Comparison of ENCODE assay signal across 9 mouse cellular contexts in the genomic region with DNA sequence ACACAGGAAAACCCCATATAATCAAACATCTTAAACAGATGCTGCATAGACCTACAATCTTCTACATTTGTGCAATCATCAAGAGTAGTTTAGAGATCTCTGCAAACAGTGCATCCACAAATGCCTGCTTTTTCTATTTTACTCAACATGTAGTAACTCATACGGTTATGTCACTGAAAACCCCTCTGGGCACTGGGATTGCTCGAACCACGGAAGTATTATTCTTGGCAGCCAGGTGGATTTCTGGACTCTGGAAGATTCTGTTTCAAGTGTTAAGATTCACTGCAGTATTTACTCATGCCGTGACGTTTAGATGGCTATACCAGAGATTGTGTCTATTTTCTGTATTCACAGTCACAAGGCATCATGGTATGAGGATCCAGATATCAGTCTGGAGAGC.
DNase-seq lines count a peak whose midpoint lies in the region; ATAC-seq lines count a peak whose summit lies in the region.
"Had no signal": no experiment of that assay in that cellular context is flagged by ENCODE, and none has a peak within 500 bp of the region (broad histone marks: within the 10 kb centered on the region; RNA-seq: fewer than 3 reads in every experiment).

No protein-coding gene starts in this region.

- H3K36me3 ChIP-seq in heart, embryonic 12.5 days, result 0 out of 2 replicates have a peak, but pooled peaks cover 6% of the 10 kb centered on the region
- no peaks in the 10 kb centered on the region for H3K36me3 ChIP-seq in hindbrain, embryonic 11.5 days (ENCODE audit: control insufficient read depth, insufficient read depth, low read length)
- H3K36me3 ChIP-seq in midbrain, embryonic 11.5 days (ENCODE audit: control insufficient read depth, insufficient read depth, low read length), result no peaks in the 10 kb centered on the region

- peaks cover 5% of the 10 kb centered on the region; the same call in 1 of the 2 replicates for H3K27me3 ChIP-seq in heart, embryonic 12.5 days (replicated peaks)
- H3K27me3 ChIP-seq in hindbrain, embryonic 11.5 days (ENCODE audit: control insufficient read depth, insufficient read depth, low read length), result no peaks in the 10 kb centered on the region
- peaks cover 4% of the 10 kb centered on the region; the same call in 1 of the 2 replicates for H3K27me3 ChIP-seq in midbrain, embryonic 11.5 days (ENCODE audit: control insufficient read depth, insufficient read depth, low read length)

- no peak for ATAC-seq in heart, embryonic 12.5 days (ENCODE audit: insufficient number of reproducible peaks, low FRiP score)
- no peak for ATAC-seq in hindbrain, embryonic 11.5 days (ENCODE audit: low FRiP score)
- no peak for ATAC-seq in midbrain, embryonic 11.5 days (ENCODE audit: low FRiP score)

- peak overlapping the region; percentile 79 for H3K4me3 ChIP-seq in heart, embryonic 12.5 days
- H3K4me3 ChIP-seq in hindbrain, embryonic 11.5 days (ENCODE audit: low read depth, low read length), result peak overlapping the region; percentile 68
- H3K4me3 ChIP-seq in midbrain, embryonic 11.5 days (ENCODE audit: low read depth, low read length), result peak overlapping the region; percentile 63

- no peak overlapping the region for H3K27ac ChIP-seq in heart, embryonic 12.5 days (ENCODE audit: poor library complexity, severe bottlenecking)
- H3K27ac ChIP-seq in hindbrain, embryonic 11.5 days (ENCODE audit: low read depth, low read length), result 0 out of 2 replicates have a peak overlapping the region, but pooled peaks have one; percentile 47
- H3K27ac ChIP-seq in midbrain, embryonic 11.5 days (ENCODE audit: low read depth, low read length), result no peak overlapping the region; the same call in 1 of the 2 replicates

- DNase-seq in heart, postnatal 4 days, result no peak
- peak; percentile 24 for DNase-seq in adipocyte (ENCODE audit: low spot score)
- DNase-seq in hindbrain, embryonic 11.5 days (ENCODE audit: low spot score), result peak; percentile 15
- DNase-seq in midbrain, embryonic 11.5 days (ENCODE audit: low spot score, missing footprints), result no peak
- no peak for DNase-seq in layer of hippocampus, adult 8-10 months (ENCODE audit: low spot score in 2 of 2)
- DNase-seq in frontal cortex, postnatal 14 days (ENCODE audit: low spot score in 2 of 2), result no peak
- no peak for DNase-seq in kidney, adult 8-10 months
- DNase-seq: cerebellum, adult 11-12 months had no signal

- H3K9me3 ChIP-seq in heart, embryonic 12.5 days (replicated peaks), result no peaks in the 10 kb centered on the region
- no peaks in the 10 kb centered on the region for H3K9me3 ChIP-seq in hindbrain, embryonic 11.5 days (ENCODE audit: control insufficient read depth, low read length)
- no peaks in the 10 kb centered on the region for H3K9me3 ChIP-seq in midbrain, embryonic 11.5 days (ENCODE audit: control insufficient read depth, low read length)

- 52% methylated on average over 5 of the region's 5 CpGs for WGBS in heart, embryonic 12.5 days
- 69% methylated on average over 5 of the region's 5 CpGs for WGBS in hindbrain, embryonic 11.5 days
- WGBS in midbrain, embryonic 11.5 days, result 74% methylated on average over 5 of the region's 5 CpGs

- H3K4me2 ChIP-seq in heart, embryonic 12.5 days, result peak overlapping the region; percentile 99
- H3K4me2 ChIP-seq in hindbrain, embryonic 11.5 days (replicated peaks; ENCODE audit: low read depth, low read length), result peak overlapping the region; percentile 96
- H3K4me2 ChIP-seq in midbrain, embryonic 11.5 days, result peak overlapping the region; percentile 93

- peaks cover 21% of the 10 kb centered on the region for H3K4me1 ChIP-seq in heart, embryonic 12.5 days (replicated peaks)
- H3K4me1 ChIP-seq in hindbrain, embryonic 11.5 days (replicated peaks; ENCODE audit: control insufficient read depth, insufficient read depth, low read length), result no peaks in the 10 kb centered on the region
- H3K4me1 ChIP-seq in midbrain, embryonic 11.5 days (ENCODE audit: control insufficient read depth, insufficient read depth, low read length), result no peaks in the 10 kb centered on the region; the same call in none of the 2 replicates

- peak overlapping the region; percentile 91 for H3K9ac ChIP-seq in heart, embryonic 12.5 days
- H3K9ac ChIP-seq in hindbrain, embryonic 11.5 days (ENCODE audit: low read depth, low read length), result peak overlapping the region; percentile 66; the same call in 1 of the 2 replicates
- peak overlapping the region; percentile 80; the same call in 1 of the 2 replicates for H3K9ac ChIP-seq in midbrain, embryonic 11.5 days (ENCODE audit: low read length)

Comparison
In these comparisons a context has a peak if more than half of its experiments do, and no peak if none do; other contexts are left out.
1. DNase-seq: peak in adipocyte (single experiment) and hindbrain, embryonic 11.5 days (single experiment); none in heart, postnatal 4 days (single experiment), midbrain, embryonic 11.5 days (single experiment), layer of hippocampus, adult 8-10 months (0 of 2), frontal cortex, postnatal 14 days (0 of 2) and kidney, adult 8-10 months (0 of 2).
2. Peak in every context shown above with its lines, with median percentiles within 50 percentile points of each other: H3K4me2 ChIP-seq, H3K4me3 ChIP-seq and H3K9ac ChIP-seq.